Mouse (Mus musculus) intestine, embryonic 14.5 days (tissue): ENCODE measurements around the gene Gsta3. TPM values are rescaled to one million over a fixed set of nuclear protein-coding genes. Genes with fewer than 3 reads are reported as not detected.

Source experiments
- ATAC-seq: fragments of 200-750 bp; cut with Nextera tagmentation; replicated peaks from 2 replicates; pipeline ENCODE4 v1.8.0; 2017; ENCODE audit warnings: low read depth, moderate number of reproducible peaks, moderate TSS enrichment, moderate library complexity; ENCODE audit not compliant: low FRiP score, low TSS enrichment
- DNase-seq: peaks from one replicate; pipeline ENCODE4 v3.0.0-alpha.2; 2018; ENCODE audit warnings: low spot score
- H3K27ac ChIP-seq: fragments of 300-500 bp; sonication (generic); 2 replicates; pipeline ENCODE4 v1.5.1; 2014; ENCODE audit warnings: low read depth, mild to moderate bottlenecking, control low read depth
- H3K27me3 ChIP-seq: fragments of 300-500 bp; sonication (generic); replicated peaks from 2 replicates; pipeline ENCODE4 v1.6.1; 2014; ENCODE audit warnings: low read length, control low read depth; ENCODE audit not compliant: control insufficient read depth, insufficient read depth
- H3K36me3 ChIP-seq: fragments of 300-500 bp; sonication (generic); 2 replicates; pipeline ENCODE4 v1.6.1; 2014; ENCODE audit warnings: low read length, control low read depth; ENCODE audit not compliant: control insufficient read depth, insufficient read depth
- H3K4me1 ChIP-seq: fragments of 300-500 bp; sonication (generic); replicated peaks from 2 replicates; pipeline ENCODE4 v1.6.1; 2014; ENCODE audit warnings: low read length, control low read depth, mixed read lengths; ENCODE audit not compliant: control insufficient read depth, insufficient read depth
- H3K4me2 ChIP-seq: fragments of 300-500 bp; sonication (generic); 2 replicates; pipeline ENCODE4 v1.6.1; 2014; ENCODE audit warnings: low read length
- H3K4me3 ChIP-seq: fragments of 300-500 bp; sonication (generic); 2 replicates; pipeline ENCODE4 v1.5.1; 2014; ENCODE audit warnings: low read depth, low read length, control low read depth, mixed read lengths
- H3K9ac ChIP-seq: fragments of 300-500 bp; sonication (generic); 2 replicates; pipeline ENCODE4 v1.6.1; 2014; ENCODE audit warnings: mild to moderate bottlenecking, low read length
- H3K9me3 ChIP-seq: fragments of 300-500 bp; sonication (generic); 2 replicates; pipeline ENCODE4 v1.6.1; 2016; ENCODE audit warnings: low read length, control low read depth; ENCODE audit not compliant: control insufficient read depth
- WGBS: fragments of 180-500 bp; shearing (Covaris S2); extraction: QIAGEN DNeasy Blood & Tissue Kit; methylation state at CpG from one replicate; pipeline ENCODE4 v1.1.7; 2014; 5-methylcytosine and 5-hydroxymethylcytosine counted together
- polyA plus RNA-seq: library from polyadenylated mRNA; unstranded; fragments of >200 nt; fragmentation: Nextera tagmentation; extraction: Ambion mirVana; gene quantifications from 2 replicates; pipeline ENCODE4 v1.2.1, GENCODE M21; 2014

Gsta3 gene
- polyA plus RNA-seq, 1 experiment from 2014 or later: 7.7 TPM

DNA sequence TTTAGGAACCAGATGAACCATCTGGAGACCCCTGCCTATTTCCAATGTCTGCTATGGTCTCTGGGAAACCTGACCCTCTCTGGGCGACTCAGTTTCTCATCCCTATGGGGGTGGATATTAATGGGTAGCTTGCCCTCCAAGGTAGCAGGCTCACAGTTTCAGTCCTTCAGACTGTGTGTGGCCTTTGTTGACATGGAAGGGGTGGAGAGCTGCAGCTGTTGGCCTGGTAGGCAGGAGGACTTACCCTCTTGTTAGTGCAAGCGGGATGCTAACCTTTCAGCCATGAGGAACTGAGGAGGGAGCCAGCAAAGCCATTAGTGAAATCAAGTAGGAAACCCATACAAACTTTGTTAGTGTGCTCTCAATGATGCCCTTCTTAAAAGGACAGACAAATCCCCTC lies 10.0 kb upstream of the Gsta3 start:
- WGBS: 82% methylated on average over 2 of the region's 2 CpGs
- no peak overlapping the region for H3K27ac ChIP-seq

DNA sequence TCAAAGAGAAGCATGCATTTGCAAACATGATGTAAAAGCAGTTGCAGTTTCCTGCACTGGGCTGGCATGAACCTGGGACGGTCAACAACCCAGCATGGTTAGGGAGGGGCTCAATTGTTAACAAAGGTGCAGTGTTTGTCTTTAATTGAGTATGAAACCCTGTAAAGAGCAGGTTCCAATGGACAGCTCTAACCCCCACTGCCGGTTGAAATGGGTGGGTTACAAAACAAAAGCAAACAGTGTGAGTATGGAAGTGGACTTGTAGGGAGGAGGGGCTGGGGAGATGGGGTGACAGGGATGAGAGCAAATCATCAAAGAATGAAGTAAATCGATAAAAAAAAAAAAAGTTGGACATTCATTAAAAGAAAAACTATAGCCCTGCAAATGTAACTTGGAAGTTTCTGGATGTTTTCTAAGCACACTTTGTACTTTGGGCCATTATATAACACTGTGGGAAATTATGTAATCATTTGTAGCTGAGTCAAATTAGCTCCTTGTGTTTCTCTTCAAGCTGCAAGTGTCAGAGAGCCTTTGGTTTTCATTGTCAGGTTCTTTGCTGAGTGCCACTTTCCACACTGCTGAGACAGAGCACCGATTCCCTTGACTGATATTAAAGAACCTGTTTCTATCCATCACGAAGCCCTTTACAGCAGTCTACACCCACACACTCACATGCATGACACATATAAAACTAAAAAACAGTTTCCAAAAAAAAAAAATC lies 8.5 kb upstream of the Gsta3 start:
- whole genome bisulfite sequencing: 65% methylated on average over 5 of the region's 5 CpGs
- peak; percentile 67; the same call in 1 of the 2 replicates for ATAC-seq

More for the DNA sequence above, 10.0 kb upstream of the Gsta3 start:
- no peaks in the 10 kb centered on the region for H3K36me3 ChIP-seq
- DNase-seq (no peak), ATAC-seq (no peak)
- H3K4me2 ChIP-seq: no peak overlapping the region
- no peaks in the 10 kb centered on the region for H3K9me3 ChIP-seq
- no peak overlapping the region for H3K9ac ChIP-seq
- H3K4me1 ChIP-seq: no peaks in the 10 kb centered on the region
- no peak overlapping the region for H3K4me3 ChIP-seq
- no peaks in the 10 kb centered on the region for H3K27me3 ChIP-seq

DNA sequence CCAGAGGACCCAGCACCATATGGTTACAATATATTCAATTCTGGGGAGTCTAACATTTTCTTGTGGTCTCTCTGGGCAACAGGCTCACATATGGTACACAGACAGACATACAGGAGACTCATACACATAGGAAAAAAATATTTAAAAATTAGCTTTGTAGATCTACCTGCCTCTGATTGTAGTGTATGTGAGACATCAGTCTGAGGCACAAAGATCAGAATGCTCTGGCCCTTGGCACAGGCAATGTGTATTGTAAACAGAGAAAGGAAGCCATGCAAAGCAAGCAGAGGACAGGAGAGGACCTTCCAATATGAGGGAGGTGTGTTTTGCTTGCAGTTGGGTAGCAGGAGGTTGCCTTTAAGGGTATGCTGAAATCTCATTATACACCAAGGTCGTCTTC lies 7.9 kb upstream of the Gsta3 start:
- Histone ChIP-seq H3K27ac (no peak overlapping the region), H3K27me3 (no peaks in the 10 kb centered on the region), H3K4me3 (no peak overlapping the region), H3K36me3 (no peaks in the 10 kb centered on the region), H3K9me3 (no peaks in the 10 kb centered on the region), H3K9ac (no peak overlapping the region), H3K4me2 (no peak overlapping the region), H3K4me1 (no peaks in the 10 kb centered on the region)
- DNase-seq (no peak), ATAC-seq (no peak)
- 85% methylated on average over 1 of the region's 1 CpGs for WGBS

More for the DNA sequence above, 8.5 kb upstream of the Gsta3 start:
- Histone ChIP-seq H3K27ac (no peak overlapping the region), H3K4me3 (no peak overlapping the region), H3K4me1 (no peaks in the 10 kb centered on the region), H3K4me2 (no peak overlapping the region), H3K36me3 (no peaks in the 10 kb centered on the region), H3K9me3 (no peaks in the 10 kb centered on the region), H3K9ac (no peak overlapping the region), H3K27me3 (no peaks in the 10 kb centered on the region)
- DNase-seq: no peak

DNA sequence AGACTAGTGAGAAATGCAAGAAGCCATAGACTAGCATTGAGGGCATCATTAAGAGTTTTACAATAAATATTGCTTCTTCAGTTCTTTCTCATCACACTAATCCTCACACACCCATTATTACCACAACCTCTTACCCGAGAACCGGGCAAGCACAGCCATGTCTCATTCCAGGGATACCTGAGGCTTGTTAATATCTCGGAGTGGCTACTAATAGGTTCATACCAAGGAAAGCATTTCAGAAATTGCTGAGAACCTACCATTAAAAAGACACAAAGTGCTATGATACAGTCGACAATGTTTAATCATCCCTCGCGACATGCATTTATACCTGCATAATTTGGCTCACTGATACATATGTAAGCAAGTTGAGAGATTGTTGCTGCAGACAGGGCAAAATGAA lies 5.0 kb upstream of the Gsta3 start:
- Histone ChIP-seq H3K27ac (no peak overlapping the region), H3K27me3 (no peaks in the 10 kb centered on the region), H3K4me2 (no peak overlapping the region), H3K4me1 (no peaks in the 10 kb centered on the region), H3K9ac (no peak overlapping the region), H3K9me3 (no peaks in the 10 kb centered on the region), H3K4me3 (no peak overlapping the region), H3K36me3 (no peaks in the 10 kb centered on the region)
- WGBS: 87% methylated on average over 6 of the region's 6 CpGs
- DNase-seq: no peak
- ATAC-seq: no peak

DNA sequence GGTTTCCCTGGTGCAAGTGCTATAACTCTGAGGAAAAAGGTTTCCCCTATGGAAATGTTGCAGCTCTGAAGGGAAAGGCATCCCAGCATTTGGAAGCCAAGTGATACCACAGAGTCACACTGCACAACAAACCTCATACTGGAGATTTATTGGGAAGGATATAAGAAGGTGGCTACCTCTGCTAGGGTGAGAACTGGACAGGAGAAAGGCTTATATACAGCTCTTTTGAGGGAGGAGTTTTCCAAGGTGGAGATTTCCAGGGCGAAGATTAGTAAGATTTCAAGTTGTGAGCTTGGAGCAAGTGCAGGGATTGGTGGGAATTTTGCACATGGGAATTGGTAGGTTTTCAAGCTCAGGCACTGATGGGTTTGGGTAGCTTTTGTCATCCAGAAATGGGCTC lies 707 bp downstream of the Gsta3 start:
- Histone ChIP-seq H3K4me1 (no peaks in the 10 kb centered on the region), H3K36me3 (no peaks in the 10 kb centered on the region), H3K9ac (no peak overlapping the region), H3K27ac (no peak overlapping the region), H3K4me2 (no peak overlapping the region), H3K9me3 (no peaks in the 10 kb centered on the region), H3K4me3 (no peak overlapping the region), H3K27me3 (no peaks in the 10 kb centered on the region)
- 72% methylated on average over 1 of the region's 1 CpGs for WGBS
- ATAC-seq (no peak), DNase-seq (no peak)

DNA sequence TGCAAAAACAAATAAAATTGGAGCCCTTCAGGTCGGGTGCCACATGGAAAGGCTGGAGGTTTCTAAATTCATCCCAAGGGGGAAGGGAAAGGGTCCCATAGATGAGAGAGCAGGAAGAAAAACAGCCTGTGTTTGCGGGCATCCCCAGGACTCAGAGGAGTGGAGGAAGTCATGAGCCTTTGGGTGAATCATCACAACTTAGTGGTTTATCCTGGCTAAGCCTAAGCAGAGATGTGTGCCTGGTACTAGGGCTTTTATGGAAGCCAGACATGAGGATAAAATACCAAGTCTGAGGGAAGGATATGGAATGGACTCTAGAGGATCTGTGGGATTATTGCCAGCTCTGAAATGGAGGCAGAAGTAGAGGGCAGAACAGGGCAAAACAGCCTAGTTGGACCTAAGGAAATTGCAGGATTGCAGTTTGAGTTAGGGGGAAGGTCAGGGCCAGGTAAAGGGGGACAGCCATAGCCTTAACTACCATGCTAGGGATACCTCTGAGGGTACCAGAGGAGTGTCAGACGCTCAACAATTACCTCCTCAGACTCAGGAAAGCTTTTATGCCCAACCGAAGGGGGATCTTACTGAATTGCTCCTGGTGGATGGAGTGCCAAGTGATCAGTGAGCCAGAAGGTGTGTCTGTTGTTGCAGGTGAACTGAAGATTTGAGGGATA lies 4.0 kb downstream of the Gsta3 start:
- 75% methylated on average over 4 of the region's 4 CpGs for WGBS
- Histone ChIP-seq H3K27me3 (no peaks in the 10 kb centered on the region), H3K9ac (no peak overlapping the region), H3K4me3 (no peak overlapping the region), H3K4me2 (no peak overlapping the region), H3K36me3 (no peaks in the 10 kb centered on the region), H3K27ac (no peak overlapping the region), H3K9me3 (no peaks in the 10 kb centered on the region), H3K4me1 (no peaks in the 10 kb centered on the region)
- no peak for ATAC-seq
- DNase-seq: no peak

DNA sequence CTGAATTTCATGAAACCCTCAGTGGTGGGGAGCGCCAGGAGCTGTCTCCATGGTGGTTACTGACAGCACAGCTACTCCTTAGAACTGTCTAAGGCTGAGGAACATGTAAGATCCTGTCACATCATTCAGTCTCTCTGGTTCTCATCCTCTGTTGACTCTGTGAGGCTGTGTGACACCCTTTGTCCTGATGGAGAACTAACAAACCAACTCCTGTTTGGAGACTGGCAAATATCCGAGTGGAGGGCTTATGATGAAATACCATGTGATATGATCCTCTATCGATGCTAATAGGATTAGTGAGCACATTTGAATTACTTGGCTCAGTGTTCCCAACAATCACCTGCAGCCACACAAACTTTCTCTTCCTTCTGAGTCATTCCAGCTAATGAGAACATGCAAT lies 5.7 kb downstream of the Gsta3 start:
- Histone ChIP-seq H3K4me2 (no peak overlapping the region), H3K4me3 (no peak overlapping the region), H3K36me3 (no peaks in the 10 kb centered on the region), H3K4me1 (no peaks in the 10 kb centered on the region), H3K27ac (no peak overlapping the region), H3K9me3 (no peaks in the 10 kb centered on the region), H3K27me3 (no peaks in the 10 kb centered on the region), H3K9ac (no peak overlapping the region)
- ATAC-seq (no peak), DNase-seq (no peak)
- WGBS: 84% methylated on average over 3 of the region's 3 CpGs

DNA sequence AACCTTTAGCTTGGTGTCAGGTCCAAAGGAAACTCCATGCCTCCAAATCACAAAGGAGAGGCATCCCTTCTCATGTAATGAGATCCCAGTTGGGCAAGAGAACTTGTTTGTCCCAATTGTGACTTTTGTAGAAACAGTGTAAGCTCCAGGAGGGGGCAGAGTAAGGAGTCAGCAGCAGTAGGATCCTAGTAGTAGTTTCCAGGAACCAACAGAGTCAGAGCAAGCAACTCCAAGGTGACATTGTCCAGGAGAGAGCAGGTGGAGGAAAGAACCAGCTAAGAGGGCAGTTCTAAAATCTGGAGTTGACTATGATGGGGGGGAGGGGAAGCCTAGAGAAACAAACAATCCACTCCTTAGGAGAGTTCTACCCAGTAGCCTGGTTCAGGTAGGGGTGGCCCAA lies 7.5 kb downstream of the Gsta3 start:
- H3K4me2 ChIP-seq: no peak overlapping the region
- H3K9me3 ChIP-seq: no peaks in the 10 kb centered on the region
- no peaks in the 10 kb centered on the region for H3K36me3 ChIP-seq
- H3K4me1 ChIP-seq: no peaks in the 10 kb centered on the region
- H3K4me3 ChIP-seq: no peak overlapping the region
- no peaks in the 10 kb centered on the region for H3K27me3 ChIP-seq
- H3K9ac ChIP-seq: no peak overlapping the region
- H3K27ac ChIP-seq: no peak overlapping the region
- ATAC-seq (no peak), DNase-seq (no peak)
